9 mouse cellular contexts compared by ENCODE assay signal in the genomic region with DNA sequence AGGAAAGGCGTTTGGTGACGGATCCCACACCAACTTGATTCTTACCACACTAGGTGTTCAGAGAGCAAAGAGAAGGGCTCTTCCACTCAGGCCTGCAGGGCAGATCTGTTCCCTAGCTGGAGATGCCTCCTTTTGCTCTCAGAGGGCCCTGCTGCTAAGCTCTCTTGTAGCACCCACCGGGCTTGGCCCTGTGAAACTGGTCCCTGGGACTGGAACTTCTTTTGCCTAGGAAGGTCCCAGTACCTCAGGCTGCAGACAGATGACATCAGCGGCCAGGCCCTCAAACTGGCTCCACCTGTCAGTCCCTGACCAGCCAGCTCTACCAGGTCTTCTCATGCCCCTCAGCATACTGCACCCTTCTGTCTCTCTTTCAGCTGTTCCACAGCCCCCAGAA. TPM values are rescaled to one million over a fixed set of nuclear protein-coding genes. Genes with fewer than 3 reads are reported as not detected.
DNase-seq lines count a peak whose midpoint lies in the region; ATAC-seq and TF ChIP-seq lines count a peak whose summit lies in the region.
"Had no signal": no experiment of that assay in that cellular context is flagged by ENCODE, and none has a peak within 500 bp of the region (broad histone marks: within the 10 kb centered on the region; RNA-seq: fewer than 3 reads in every experiment).

A gene (minus strand): TSS at position 198 of the 394 bp plus-strand sequence.

- no peak for TF ChIP-seq EP300 in heart, adult 2 months (IDR thresholded peaks at IDR 0.05; ENCODE audit: insufficient read depth, low read depth, low read length)

- peaks cover 22% of the 10 kb centered on the region for H3K36me3 ChIP-seq in heart, embryonic 14.5 days (ENCODE audit: control insufficient read depth, insufficient read depth, low read length)
- H3K36me3 ChIP-seq in heart, adult 2 months (ENCODE audit: control insufficient read depth, insufficient read depth, low read length), result no peaks in the 10 kb centered on the region
- peaks cover 24% of the 10 kb centered on the region for H3K36me3 ChIP-seq in midbrain, embryonic 10.5 days
- H3K36me3 ChIP-seq in midbrain, embryonic 15.5 days (replicated peaks), result no peaks in the 10 kb centered on the region; the same call in 1 of the 2 replicates
- H3K36me3 ChIP-seq in intestine, embryonic 15.5 days, result 0 out of 2 replicates have a peak, but pooled peaks cover 4% of the 10 kb centered on the region
- H3K36me3 ChIP-seq in stomach, embryonic 14.5 days (ENCODE audit: control insufficient read depth, insufficient read depth, low read length), result peaks cover 16% of the 10 kb centered on the region
- 0 out of 2 replicates have a peak, but pooled peaks cover 3% of the 10 kb centered on the region for H3K36me3 ChIP-seq in thymus, adult 2 months (ENCODE audit: control insufficient read depth, insufficient read depth, low read length)

- intact Hi-C loops in heart, adult 2 months (cut with DNase I), result no loop called here

- no peak for ATAC-seq in heart, embryonic 14.5 days (ENCODE audit: insufficient number of reproducible peaks, insufficient read depth, low FRiP score, low read depth)
- no peak for ATAC-seq in midbrain, embryonic 15.5 days (replicated peaks)
- ATAC-seq in intestine, embryonic 15.5 days, result peak; percentile 52
- no peak for ATAC-seq in stomach, embryonic 14.5 days (ENCODE audit: insufficient number of reproducible peaks, insufficient read depth, low FRiP score, low read depth)

- DNase-seq in heart, adult 2 months, result no peak
- DNase-seq in midbrain, embryonic 10.5 days (ENCODE audit: low spot score), result no peak
- DNase-seq in thymus, adult 2 months, result no peak
- DNase-seq in cerebellum, postnatal 14 days, result no peak
- DNase-seq: layer of hippocampus, postnatal 36 days had no signal

- H3K4me1 ChIP-seq in heart, embryonic 14.5 days (ENCODE audit: control insufficient read depth in 2 of 2, insufficient read depth in 2 of 2, low read length in 2 of 2), result peaks cover 5 to 11% of the 10 kb centered on the region in 2 experiments; a peak in 2 of 4 replicates
- H3K4me1 ChIP-seq in heart, adult 2 months (ENCODE audit: control insufficient read depth, insufficient read depth, low read length), result no peaks in the 10 kb centered on the region
- H3K4me1 ChIP-seq in midbrain, embryonic 10.5 days, result peaks cover 11% of the 10 kb centered on the region
- H3K4me1 ChIP-seq in midbrain, embryonic 15.5 days, result no peaks in the 10 kb centered on the region
- peaks cover 13% of the 10 kb centered on the region for H3K4me1 ChIP-seq in intestine, embryonic 15.5 days (replicated peaks)
- H3K4me1 ChIP-seq in stomach, embryonic 14.5 days (ENCODE audit: control insufficient read depth, insufficient read depth, low read length), result no peaks in the 10 kb centered on the region; the same call in 1 of the 2 replicates
- 0 out of 2 replicates have a peak, but pooled peaks cover 5% of the 10 kb centered on the region for H3K4me1 ChIP-seq in thymus, adult 2 months (replicated peaks; ENCODE audit: control insufficient read depth, insufficient read depth, low read length)

- H3K9ac ChIP-seq in heart, embryonic 14.5 days (ENCODE audit: low read length), result no peak within 1 kb of the TSS; the same call in 1 of the 2 replicates
- no peak within 1 kb of the TSS for H3K9ac ChIP-seq in heart, adult 2 months (ENCODE audit: low read depth, low read length)
- no peak within 1 kb of the TSS for H3K9ac ChIP-seq in midbrain, embryonic 15.5 days
- peak within 1 kb of the TSS; percentile 34 for H3K9ac ChIP-seq in intestine, embryonic 15.5 days
- H3K9ac ChIP-seq in stomach, embryonic 14.5 days (replicated peaks; ENCODE audit: low read depth, low read length), result 0 out of 2 replicates have a peak within 1 kb of the TSS, but pooled peaks have one; percentile 10

- no peaks in the 10 kb centered on the region for H3K9me3 ChIP-seq in heart, embryonic 14.5 days (ENCODE audit: control insufficient read depth, low read length)
- no peaks in the 10 kb centered on the region for H3K9me3 ChIP-seq in midbrain, embryonic 10.5 days (replicated peaks)
- H3K9me3 ChIP-seq in midbrain, embryonic 15.5 days, result no peaks in the 10 kb centered on the region
- H3K9me3 ChIP-seq in intestine, embryonic 15.5 days, result no peaks in the 10 kb centered on the region
- H3K9me3 ChIP-seq in stomach, embryonic 14.5 days (ENCODE audit: control insufficient read depth, low read depth, low read length), result no peaks in the 10 kb centered on the region

- H3K27ac ChIP-seq in heart, embryonic 14.5 days (replicated peaks in 1 of 2; ENCODE audit: control insufficient read depth in 1 of 2, insufficient read depth in 1 of 2, low read depth in 2 of 2, low read length in 2 of 2), result no peak within 1 kb of the TSS
- H3K27ac ChIP-seq in heart, adult 2 months, result no peak within 1 kb of the TSS
- H3K27ac ChIP-seq in midbrain, embryonic 10.5 days (replicated peaks), result 0 out of 2 replicates have a peak within 1 kb of the TSS, but pooled peaks have one; percentile 13
- no peak within 1 kb of the TSS for H3K27ac ChIP-seq in midbrain, embryonic 15.5 days
- H3K27ac ChIP-seq in intestine, embryonic 15.5 days, result no peak within 1 kb of the TSS
- peak within 1 kb of the TSS; percentile 40; the same call in 1 of the 2 replicates for H3K27ac ChIP-seq in stomach, embryonic 14.5 days (ENCODE audit: low read length)
- H3K27ac ChIP-seq in thymus, adult 2 months (ENCODE audit: control insufficient read depth, insufficient read depth, low read length), result no peak within 1 kb of the TSS

- TF ChIP-seq CTCF in heart, adult 2 months (IDR thresholded peaks at IDR 0.05), result no peak
- no peak for TF ChIP-seq CTCF in thymus, adult 2 months (IDR thresholded peaks at IDR 0.05; ENCODE audit: borderline replicate concordance, control insufficient read depth, extremely low read depth, insufficient read depth, low read length, poor library complexity)

- H3K4me3 ChIP-seq in heart, embryonic 14.5 days (ENCODE audit: control insufficient read depth in 1 of 2, insufficient read depth in 1 of 2, low read depth in 1 of 2, low read length in 2 of 2), result peak within 1 kb of the TSS; percentile 12 to 26; a peak in 2 of 4 replicates
- no peak within 1 kb of the TSS for H3K4me3 ChIP-seq in heart, adult 2 months
- peak within 1 kb of the TSS; percentile 32 for H3K4me3 ChIP-seq in midbrain, embryonic 10.5 days
- no peak within 1 kb of the TSS for H3K4me3 ChIP-seq in midbrain, embryonic 15.5 days
- peak within 1 kb of the TSS; percentile 23 for H3K4me3 ChIP-seq in intestine, embryonic 15.5 days (replicated peaks)
- H3K4me3 ChIP-seq in stomach, embryonic 14.5 days (ENCODE audit: low read depth, low read length), result peak within 1 kb of the TSS; percentile 18; the same call in 1 of the 2 replicates
- no peak within 1 kb of the TSS for H3K4me3 ChIP-seq in thymus, adult 2 months (ENCODE audit: control insufficient read depth, insufficient read depth, low read length)

- 22% methylated on average over 4 of the region's 4 CpGs for WGBS in heart, embryonic 14.5 days
- 33% methylated on average over 4 of the region's 4 CpGs for WGBS in heart, adult 2 months
- 27% methylated on average over 4 of the region's 4 CpGs for WGBS in midbrain, embryonic 10.5 days
- 28% methylated on average over 4 of the region's 4 CpGs for WGBS in midbrain, embryonic 15.5 days
- WGBS in intestine, embryonic 15.5 days, result 25% methylated on average over 4 of the region's 4 CpGs
- 26% methylated on average over 4 of the region's 4 CpGs for WGBS in stomach, embryonic 14.5 days
- WGBS in thymus, adult 2 months, result 41% methylated on average over 4 of the region's 4 CpGs

- peak within 1 kb of the TSS; percentile 58 for H3K4me2 ChIP-seq in heart, embryonic 14.5 days (ENCODE audit: low read length)
- no peak within 1 kb of the TSS for H3K4me2 ChIP-seq in midbrain, embryonic 15.5 days
- peak within 1 kb of the TSS; percentile 72 for H3K4me2 ChIP-seq in intestine, embryonic 15.5 days (replicated peaks)
- peak within 1 kb of the TSS; percentile 41 for H3K4me2 ChIP-seq in stomach, embryonic 14.5 days (replicated peaks; ENCODE audit: low read depth, low read length)

- H3K27me3 ChIP-seq in heart, embryonic 14.5 days (ENCODE audit: control insufficient read depth, insufficient read depth, low read length), result peaks cover 23% of the 10 kb centered on the region; the same call in 1 of the 2 replicates
- peaks cover 1% of the 10 kb centered on the region; the same call in 1 of the 2 replicates for H3K27me3 ChIP-seq in heart, adult 2 months (ENCODE audit: control insufficient read depth, insufficient read depth, low read length)
- H3K27me3 ChIP-seq in midbrain, embryonic 10.5 days (ENCODE audit: low read depth, poor library complexity, severe bottlenecking), result peaks cover 28% of the 10 kb centered on the region
- peaks cover 3% of the 10 kb centered on the region; the same call in 1 of the 2 replicates for H3K27me3 ChIP-seq in midbrain, embryonic 15.5 days (replicated peaks)
- peaks cover 4% of the 10 kb centered on the region; the same call in 1 of the 2 replicates for H3K27me3 ChIP-seq in intestine, embryonic 15.5 days (replicated peaks)
- H3K27me3 ChIP-seq in stomach, embryonic 14.5 days (ENCODE audit: control insufficient read depth, insufficient read depth, low read length), result no peaks in the 10 kb centered on the region
- H3K27me3 ChIP-seq in thymus, adult 2 months (ENCODE audit: control insufficient read depth, insufficient read depth, low read length), result no peaks in the 10 kb centered on the region

- H3K79me2 ChIP-seq in heart, adult 2 months (replicated peaks; ENCODE audit: control insufficient read depth, insufficient read depth, low read length), result no peaks in the 10 kb centered on the region

- no peak for TF ChIP-seq POLR2A in heart, adult 2 months (IDR thresholded peaks at IDR 0.05; ENCODE audit: insufficient read depth, low read depth, low read length)
- TF ChIP-seq POLR2A in thymus, adult 2 months (IDR thresholded peaks at IDR 0.05; ENCODE audit: control insufficient read depth, extremely low read depth, insufficient read depth, low read length, poor library complexity), result no peak

RNA-seq across cellular contexts. Expression of the gene that starts here (rescaled TPM):
- 0.13 and 0.14 TPM in 2 replicates for polyA plus RNA-seq in heart, embryonic 14.5 days (2014; fragmentation: Nextera tagmentation; extraction: Ambion mirVana)
- under 1 TPM; 0.16 to 0.43 TPM for total RNA-seq in heart, adult 2 months (2021)
- 0.31 and 0.41 TPM in 2 replicates for polyA plus RNA-seq in heart, adult 2 months (2012; rRNA removed)
- 0.27 and 0.42 TPM in 2 replicates for polyA plus RNA-seq in midbrain, embryonic 10.5 days (2016; fragmentation: Nextera tagmentation; extraction: Ambion mirVana)
- 0.20 and 0.27 TPM in 2 replicates for polyA plus RNA-seq in midbrain, embryonic 15.5 days (2015; fragmentation: Nextera tagmentation; extraction: Ambion mirVana)
- 1.1 and 1.2 TPM in 2 replicates for polyA plus RNA-seq in intestine, embryonic 15.5 days (2015; fragmentation: Nextera tagmentation; extraction: Ambion mirVana)
- polyA plus RNA-seq in stomach, embryonic 14.5 days (2014; fragmentation: Nextera tagmentation; extraction: Ambion mirVana), result 19.5 and 21.3 TPM in 2 replicates
- polyA plus RNA-seq in thymus, adult 2 months (2012; rRNA removed), result 7.2 and 8.2 TPM in 2 replicates

Comparison
In these comparisons a context has a peak if more than half of its experiments do, and no peak if none do; other contexts are left out.
1. H3K27ac ChIP-seq: peak in midbrain, embryonic 10.5 days (single experiment) and stomach, embryonic 14.5 days (single experiment); none in heart, embryonic 14.5 days (0 of 2), heart, adult 2 months (single experiment), midbrain, embryonic 15.5 days (single experiment), intestine, embryonic 15.5 days (single experiment) and thymus, adult 2 months (single experiment).
2. H3K4me3 ChIP-seq: peak in heart, embryonic 14.5 days (2 of 2), midbrain, embryonic 10.5 days (single experiment), intestine, embryonic 15.5 days (single experiment) and stomach, embryonic 14.5 days (single experiment); none in heart, adult 2 months (single experiment), midbrain, embryonic 15.5 days (single experiment) and thymus, adult 2 months (single experiment).
3. H3K9ac ChIP-seq: peak in intestine, embryonic 15.5 days (single experiment) and stomach, embryonic 14.5 days (single experiment); none in heart, embryonic 14.5 days (single experiment), heart, adult 2 months (single experiment) and midbrain, embryonic 15.5 days (single experiment).